Mouse (Mus musculus) bone marrow macrophage, adult 2 months (primary cell): Measurements from ENCODE around the gene Mrpl42.

Source experiments
- CTCF ChIP-seq: IDR thresholded peaks from 2 replicates; pipeline ENCODE4 v1.5.1; 2012; ENCODE audit warnings: low read depth, mild to moderate bottlenecking, low read length, moderate library complexity
- POLR2A ChIP-seq: IDR thresholded peaks from 2 replicates; pipeline ENCODE4 v1.6.1; 2012; ENCODE audit warnings: mild to moderate bottlenecking, low read depth, low read length, borderline replicate concordance

DNA sequence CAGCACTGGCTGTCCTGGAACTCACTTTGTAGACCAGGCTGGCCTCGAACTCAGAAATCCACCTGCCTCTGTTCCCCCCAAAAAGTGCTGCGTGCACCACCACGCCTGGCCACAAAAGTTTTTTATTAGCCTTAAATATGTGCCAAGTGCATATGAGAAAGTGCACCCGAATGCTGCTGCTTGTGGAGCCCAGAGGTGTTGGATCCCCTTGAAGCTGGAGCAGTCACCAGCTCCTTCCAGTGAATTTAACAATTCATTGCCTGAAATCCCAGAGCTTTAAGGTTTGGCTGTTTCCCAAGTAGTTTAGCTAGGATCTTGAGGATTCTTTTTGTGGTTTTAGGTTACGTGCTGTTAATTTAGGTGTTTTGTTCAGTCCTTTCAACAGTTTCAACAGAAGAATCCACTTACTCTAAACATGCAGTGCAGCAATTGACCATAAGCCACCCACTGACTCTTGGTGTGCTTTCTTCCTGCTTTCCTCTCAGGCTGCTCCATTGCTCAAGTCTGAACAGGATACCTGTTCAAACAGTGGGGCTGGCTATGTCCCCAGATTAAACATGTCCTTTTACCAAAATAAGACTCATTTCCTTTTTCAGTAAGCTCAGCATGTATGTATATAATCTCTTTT lies 24.9 kb upstream of the Mrpl42 start:
- no peak for TF ChIP-seq CTCF
- TF ChIP-seq POLR2A = no peak
